Mouse (Mus musculus) cerebellum, adult 2 months (tissue): ENCODE results near the gene Adamts16. TPM values are rescaled to one million over a fixed set of nuclear protein-coding genes. Genes with fewer than 3 reads are reported as not detected.

Experiments
- DNase-seq, 2 experiments: peaks; one replicate each; pipeline ENCODE4 v3.0.0; 2021
- H3K27ac ChIP-seq: fragments of 200-500 bp; 2 replicates; pipeline ENCODE4 v1.5.1; 2012; ENCODE audit warnings: low read length, control low read depth, inconsistent platforms; ENCODE audit not compliant: insufficient read depth
- H3K27me3 ChIP-seq: fragments of 200-500 bp; 2 replicates; pipeline ENCODE4 v1.6.1; 2012; ENCODE audit warnings: inconsistent platforms, mild to moderate bottlenecking, low read length, moderate library complexity; ENCODE audit not compliant: control insufficient read depth, insufficient read depth
- H3K4me1 ChIP-seq: fragments of 200-500 bp; 2 replicates; pipeline ENCODE4 v1.6.1; 2011; ENCODE audit warnings: low read length; ENCODE audit not compliant: control insufficient read depth, insufficient read depth
- H3K4me3 ChIP-seq: fragments of 200-500 bp; replicated peaks from 2 replicates; pipeline ENCODE3; 2011; ENCODE audit warnings: mild to moderate bottlenecking, low read depth, low read length, control low read depth; ENCODE audit not compliant: insufficient read depth
- CTCF ChIP-seq: fragments of 200-500 bp; IDR thresholded peaks from 2 replicates; pipeline ENCODE4 v1.5.1; 2011; ENCODE audit warnings: low read depth, mild to moderate bottlenecking, control low read depth, low read length, moderate library complexity, borderline replicate concordance; ENCODE audit not compliant: insufficient read depth
- POLR2A ChIP-seq: fragments of 200-500 bp; IDR thresholded peaks from 2 replicates; pipeline ENCODE4 v1.6.1; 2011; ENCODE audit warnings: low read length, control low read depth, borderline replicate concordance; ENCODE audit not compliant: insufficient read depth
- WGBS: fragments of 180-500 bp; shearing (Covaris S2); methylation state at CpG from one replicate; pipeline ENCODE4 v1.1.7; 2018; 5-methylcytosine and 5-hydroxymethylcytosine counted together
- polyA plus RNA-seq: library from polyadenylated mRNA; depleted of rRNA; stranded (reverse); fragments of >200 nt; gene quantifications from 2 replicates; pipeline ENCODE4 v1.2.3, GENCODE M21; 2012

Gene Adamts16
- polyA plus RNA-seq, 1 experiment = 6.2 TPM

GRCm38 (mm10) chr13:70825265-70825664, 16.3 kb downstream of the Adamts16 start:
- no peaks in the 10 kb centered on the region for H3K27me3 ChIP-seq
- no peak for DNase-seq
- WGBS = 90% methylated on average over 5 of the region's 5 CpGs
- TF ChIP-seq CTCF (no peak), POLR2A (no peak)
- no peak overlapping the region for H3K27ac ChIP-seq
- H3K4me3 ChIP-seq = no peak overlapping the region
- no peaks in the 10 kb centered on the region for H3K4me1 ChIP-seq

DNA sequence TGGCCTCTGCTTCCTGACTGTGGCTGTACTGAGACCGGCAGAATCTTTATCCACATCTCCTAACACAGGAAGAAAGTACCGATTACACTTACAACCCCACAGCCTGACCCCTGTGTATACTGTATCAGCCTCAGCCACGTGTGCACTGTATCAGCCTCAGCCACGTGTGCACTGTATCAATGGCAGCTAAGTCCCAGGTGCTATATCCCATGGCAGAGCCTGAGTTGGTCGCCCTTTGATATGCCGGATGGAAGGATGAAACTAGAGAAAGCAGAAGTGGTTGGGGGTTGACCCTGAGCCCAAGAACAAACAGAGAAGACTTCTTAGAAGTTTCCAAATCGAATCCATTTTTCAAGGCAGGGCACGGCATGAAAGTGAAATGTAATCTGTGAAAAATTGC, 17.9 kb downstream of the Adamts16 start:
- Histone ChIP-seq H3K4me1 (no peaks in the 10 kb centered on the region), H3K27ac (no peak overlapping the region), H3K27me3 (no peaks in the 10 kb centered on the region), H3K4me3 (no peak overlapping the region)
- 79% methylated on average over 8 of the region's 8 CpGs for WGBS
- no peak for TF ChIP-seq POLR2A
- TF ChIP-seq CTCF = no peak
- no peak for DNase-seq

GRCm38 (mm10) chr13:70818982-70819381, 22.6 kb downstream of the Adamts16 start:
- Histone ChIP-seq H3K4me1 (no peaks in the 10 kb centered on the region), H3K4me3 (no peak overlapping the region), H3K27me3 (no peaks in the 10 kb centered on the region), H3K27ac (no peak overlapping the region)
- 77% methylated on average over 5 of the region's 5 CpGs for WGBS
- TF ChIP-seq CTCF = no peak
- no peak for TF ChIP-seq POLR2A
- DNase-seq = no peak

DNA sequence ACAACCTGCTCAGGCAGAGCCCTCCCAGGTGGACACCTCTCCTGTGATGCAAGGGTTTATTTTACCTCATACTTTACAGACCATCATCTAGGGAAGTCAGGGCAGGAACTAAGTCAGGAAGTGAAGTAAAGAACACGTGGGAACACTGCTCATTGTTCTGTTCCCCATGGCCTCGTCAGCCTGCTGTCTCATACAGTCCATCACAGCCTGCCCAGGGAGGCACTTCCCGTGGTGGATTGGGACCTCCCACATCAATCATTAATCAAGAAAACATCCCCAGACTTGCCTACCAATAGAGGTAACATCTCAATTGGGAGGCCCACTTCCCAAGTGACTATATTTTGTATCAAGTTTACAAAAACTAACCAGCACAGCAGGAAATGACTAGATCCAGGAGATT, 27.2 kb downstream of the Adamts16 start:
- Histone ChIP-seq H3K4me1 (no peaks in the 10 kb centered on the region), H3K27me3 (no peaks in the 10 kb centered on the region), H3K27ac (no peak overlapping the region), H3K4me3 (no peak overlapping the region)
- no peak for DNase-seq
- 30% methylated on average over 3 of the region's 3 CpGs for WGBS
- no peak for TF ChIP-seq CTCF
- no peak for TF ChIP-seq POLR2A

DNA sequence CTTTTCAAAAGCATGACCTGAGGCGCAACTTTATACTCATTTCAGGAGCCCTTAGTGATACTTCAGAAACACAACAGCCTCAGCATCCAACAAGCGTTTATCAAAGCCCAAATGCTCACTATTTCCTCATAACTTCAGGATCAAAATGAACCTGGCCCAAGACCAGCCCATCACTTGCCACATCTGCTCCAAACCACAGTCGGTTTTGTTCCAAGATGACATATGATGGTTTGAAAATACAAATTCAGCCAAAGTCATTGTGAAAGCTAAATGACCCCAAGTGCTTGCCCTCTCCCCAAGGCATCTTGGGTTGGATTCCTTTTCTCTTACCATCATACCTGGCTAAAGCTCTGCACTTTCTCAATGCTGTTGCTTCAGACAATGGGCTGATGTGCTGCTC, 36.1 kb downstream of the Adamts16 start:
- no peak overlapping the region for H3K4me3 ChIP-seq
- TF ChIP-seq POLR2A (no peak), CTCF (no peak)
- WGBS = 49% methylated on average over 3 of the region's 3 CpGs
- H3K27me3 ChIP-seq = no peaks in the 10 kb centered on the region
- H3K4me1 ChIP-seq = no peaks in the 10 kb centered on the region
- no peak overlapping the region for H3K27ac ChIP-seq
- DNase-seq = no peak

DNA sequence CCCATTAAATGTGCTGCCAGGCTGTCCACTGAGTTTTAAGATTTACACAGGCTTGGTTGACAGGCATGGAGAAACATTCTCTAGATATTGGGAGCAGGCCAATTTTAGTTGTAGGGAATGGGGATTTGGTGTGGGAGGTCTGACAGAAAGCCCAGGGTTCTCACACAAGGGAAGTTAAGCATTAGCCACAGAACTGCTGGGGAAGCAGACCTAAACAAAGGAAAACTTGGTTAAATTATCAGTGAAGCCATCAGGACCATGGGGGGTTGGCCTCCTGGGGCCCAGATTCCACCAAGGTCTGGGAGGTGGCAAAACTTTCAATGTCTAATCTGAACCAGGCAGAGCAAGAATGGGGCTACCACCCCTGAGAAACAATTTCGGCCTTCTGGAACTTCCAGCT, 38.8 kb downstream of the Adamts16 start:
- Histone ChIP-seq H3K4me3 (no peak overlapping the region), H3K27me3 (no peaks in the 10 kb centered on the region), H3K27ac (no peak overlapping the region), H3K4me1 (no peaks in the 10 kb centered on the region)
- TF ChIP-seq POLR2A = no peak
- no peak for TF ChIP-seq CTCF
- no peak for DNase-seq
- 38% methylated on average over 1 of the region's 1 CpGs for WGBS

DNA sequence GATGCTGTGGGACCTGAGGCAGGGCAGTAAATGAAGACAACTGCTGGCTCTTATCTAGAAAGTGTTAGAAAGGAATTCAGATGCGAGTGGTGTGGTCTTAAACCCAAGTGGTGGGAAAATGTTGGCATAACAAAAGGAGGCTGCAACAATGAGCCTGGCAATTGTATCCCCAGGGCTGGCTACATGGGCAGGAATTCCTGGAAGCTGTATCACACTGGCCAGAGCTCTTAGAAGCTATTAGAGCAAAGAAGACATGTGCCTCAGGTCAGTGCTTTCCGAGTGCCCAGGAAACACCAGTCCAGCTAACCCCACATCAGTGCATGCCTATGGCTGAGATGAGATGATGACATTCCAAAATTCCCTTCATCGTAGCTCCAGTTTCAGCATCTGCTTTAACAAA, 42.3 kb downstream of the Adamts16 start:
- 79% methylated on average over 3 of the region's 3 CpGs for whole genome bisulfite sequencing
- H3K4me3 ChIP-seq = no peak overlapping the region
- TF ChIP-seq POLR2A (no peak), CTCF (no peak)

DNA sequence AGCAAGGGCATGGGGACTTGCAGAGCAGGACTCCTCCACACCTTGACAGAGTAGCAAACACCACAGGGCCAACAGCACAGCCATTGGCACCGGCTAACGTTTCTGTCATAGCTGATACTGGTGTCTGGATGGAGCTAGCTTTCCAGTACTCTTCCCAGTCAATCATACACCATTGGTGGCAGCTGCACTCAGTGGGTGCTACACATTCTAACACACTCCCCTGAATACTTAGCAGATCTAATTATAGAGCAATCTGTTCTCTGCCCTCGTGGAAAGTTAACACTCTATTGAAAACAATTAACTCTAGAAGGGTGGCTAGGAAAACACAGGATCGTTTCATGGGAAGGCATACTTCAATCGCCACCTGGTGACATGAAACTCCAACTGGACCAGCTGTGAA, 43.2 kb downstream of the Adamts16 start:
- WGBS = 25% methylated on average over 5 of the region's 5 CpGs
- TF ChIP-seq CTCF (no peak), POLR2A (no peak)
- no peak for DNase-seq
- no peak overlapping the region for H3K4me3 ChIP-seq
- H3K27me3 ChIP-seq = no peaks in the 10 kb centered on the region
- no peak overlapping the region for H3K27ac ChIP-seq
- H3K4me1 ChIP-seq = no peaks in the 10 kb centered on the region

More for the DNA sequence above, 42.3 kb downstream of the Adamts16 start:
- Histone ChIP-seq H3K4me1 (no peaks in the 10 kb centered on the region), H3K27me3 (no peaks in the 10 kb centered on the region), H3K27ac (no peak overlapping the region)
- DNase-seq = no peak
